Mouse (Mus musculus): Measurements from ENCODE around the gene 9930022D16Rik. TPM values are rescaled to one million over a fixed set of nuclear protein-coding genes. Genes with fewer than 3 reads are reported as not detected.

Gene 9930022D16Rik
- polyA plus RNA-seq, 1 experiment from 2014 or later, result not detected

DNA sequence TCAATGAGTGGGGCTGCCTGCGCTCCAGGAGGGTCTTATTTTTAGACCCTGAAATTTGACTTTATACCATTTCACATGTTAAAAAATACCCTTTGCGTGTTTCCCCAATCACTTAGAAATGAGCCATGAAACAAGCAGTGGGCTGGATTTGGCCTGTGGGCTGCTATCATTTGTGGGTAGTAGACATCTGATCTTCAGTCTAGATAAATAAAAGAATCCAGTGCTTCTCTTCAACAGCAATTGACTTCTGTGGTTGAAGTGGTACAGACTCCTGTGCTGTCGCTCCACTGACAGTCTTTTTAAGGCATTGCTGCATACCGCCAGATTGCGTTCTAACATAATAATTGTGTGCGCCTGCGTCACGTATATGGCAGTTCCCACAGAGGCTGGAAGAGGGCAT is 28.4 kb upstream of the 9930022D16Rik start:
- H3K27me3 ChIP-seq (replicated peaks), result no peaks in the 10 kb centered on the region
- H3K4me2 ChIP-seq, result no peak overlapping the region
- H3K9ac ChIP-seq, result no peak overlapping the region
- ATAC-seq (ENCODE audit: insufficient number of reproducible peaks, low FRiP score), result no peak
- H3K36me3 ChIP-seq, result no peaks in the 10 kb centered on the region; the same call in 1 of the 2 replicates
- no peaks in the 10 kb centered on the region for H3K9me3 ChIP-seq (replicated peaks)
- H3K4me3 ChIP-seq, result no peak overlapping the region
- H3K4me1 ChIP-seq (replicated peaks), result peaks cover 38% of the 10 kb centered on the region
- WGBS, result 86% methylated on average over 8 of the region's 8 CpGs
- no peak overlapping the region for H3K27ac ChIP-seq (ENCODE audit: poor library complexity, severe bottlenecking)

DNA sequence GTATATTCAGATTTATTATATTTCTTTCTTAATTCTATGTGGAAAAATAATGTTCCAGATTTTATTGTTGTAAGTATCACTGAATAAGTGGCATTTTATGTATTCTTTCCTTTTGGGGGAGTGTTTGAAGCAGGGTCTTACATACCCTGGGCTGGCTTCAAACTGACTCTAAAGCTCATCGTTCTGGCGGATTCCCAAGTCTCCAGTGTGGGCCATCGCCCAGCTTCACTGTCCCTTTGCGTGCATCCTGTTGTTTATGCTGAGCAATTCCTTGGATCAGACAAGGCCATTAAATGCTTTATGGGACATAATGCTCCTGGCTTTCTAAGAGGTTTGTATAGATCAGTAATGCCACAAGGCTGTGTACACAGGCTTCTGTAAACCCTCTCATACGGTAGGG is 24.7 kb upstream of the 9930022D16Rik start:
- Histone ChIP-seq H3K27ac (ENCODE audit: poor library complexity, severe bottlenecking) (no peak overlapping the region), H3K27me3 (replicated peaks) (no peaks in the 10 kb centered on the region), H3K36me3 (peaks cover 14% of the 10 kb centered on the region; the same call in 1 of the 2 replicates), H3K4me1 (replicated peaks) (peaks cover 47% of the 10 kb centered on the region), H3K9me3 (replicated peaks) (no peaks in the 10 kb centered on the region), H3K9ac (no peak overlapping the region), H3K4me3 (no peak overlapping the region), H3K4me2 (no peak overlapping the region)
- ATAC-seq (ENCODE audit: insufficient number of reproducible peaks, low FRiP score), result no peak
- WGBS, result 90% methylated on average over 5 of the region's 5 CpGs

DNA sequence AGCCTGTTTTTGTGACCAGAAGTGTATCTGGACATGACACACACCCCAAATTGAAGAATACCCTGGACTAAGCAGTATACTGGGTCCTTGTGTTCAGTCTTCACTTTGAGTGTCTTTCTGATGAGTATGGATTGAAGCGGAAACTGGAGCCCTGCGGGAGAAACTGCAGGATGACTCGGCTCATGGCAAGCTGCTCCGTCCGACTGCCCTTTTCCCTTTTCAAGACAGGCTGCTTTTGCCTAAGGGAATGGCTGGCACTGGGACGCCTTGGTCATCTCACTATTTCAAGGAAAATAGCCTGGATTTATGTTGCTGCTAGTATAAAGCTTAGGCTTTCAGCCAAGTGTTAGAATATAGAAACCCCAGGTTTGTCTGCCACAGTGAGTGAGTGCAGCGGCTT is 22.5 kb upstream of the 9930022D16Rik start:
- H3K27ac ChIP-seq (ENCODE audit: poor library complexity, severe bottlenecking), result no peak overlapping the region
- no peak overlapping the region for H3K4me2 ChIP-seq
- H3K4me3 ChIP-seq, result no peak overlapping the region
- no peaks in the 10 kb centered on the region for H3K27me3 ChIP-seq (replicated peaks)
- H3K4me1 ChIP-seq (replicated peaks), result peaks cover 43% of the 10 kb centered on the region
- ATAC-seq (ENCODE audit: insufficient number of reproducible peaks, low FRiP score), result no peak
- H3K9me3 ChIP-seq (replicated peaks), result no peaks in the 10 kb centered on the region
- WGBS, result 86% methylated on average over 7 of the region's 7 CpGs
- H3K36me3 ChIP-seq, result peaks cover 28% of the 10 kb centered on the region
- no peak overlapping the region for H3K9ac ChIP-seq

DNA sequence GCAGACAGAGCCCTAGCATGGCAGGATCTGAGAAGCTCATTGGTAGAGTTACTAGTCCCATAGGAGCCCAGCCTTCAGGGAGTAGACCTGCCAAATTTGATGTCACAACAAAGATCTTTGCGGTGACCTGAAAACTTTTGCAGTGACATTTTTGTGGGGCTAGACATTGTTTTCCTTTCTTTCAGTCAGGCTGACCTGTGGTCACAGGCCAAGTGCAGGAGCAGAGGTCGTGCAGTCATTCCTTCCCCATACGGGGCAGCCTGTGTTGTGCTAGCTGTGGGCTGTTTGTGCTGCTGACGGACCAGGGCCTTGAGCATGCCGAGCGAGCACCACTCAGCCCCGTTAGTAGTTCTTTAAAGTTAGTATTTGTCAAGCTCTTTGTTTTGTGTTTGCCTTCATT is 22.0 kb upstream of the 9930022D16Rik start:
- Histone ChIP-seq H3K27me3 (replicated peaks) (no peaks in the 10 kb centered on the region), H3K9me3 (replicated peaks) (no peaks in the 10 kb centered on the region), H3K36me3 (peaks cover 33% of the 10 kb centered on the region), H3K4me2 (no peak overlapping the region), H3K4me1 (replicated peaks) (peaks cover 41% of the 10 kb centered on the region), H3K4me3 (no peak overlapping the region), H3K9ac (no peak overlapping the region), H3K27ac (ENCODE audit: poor library complexity, severe bottlenecking) (no peak overlapping the region)
- no peak for ATAC-seq (ENCODE audit: insufficient number of reproducible peaks, low FRiP score)
- 78% methylated on average over 7 of the region's 7 CpGs for WGBS

DNA sequence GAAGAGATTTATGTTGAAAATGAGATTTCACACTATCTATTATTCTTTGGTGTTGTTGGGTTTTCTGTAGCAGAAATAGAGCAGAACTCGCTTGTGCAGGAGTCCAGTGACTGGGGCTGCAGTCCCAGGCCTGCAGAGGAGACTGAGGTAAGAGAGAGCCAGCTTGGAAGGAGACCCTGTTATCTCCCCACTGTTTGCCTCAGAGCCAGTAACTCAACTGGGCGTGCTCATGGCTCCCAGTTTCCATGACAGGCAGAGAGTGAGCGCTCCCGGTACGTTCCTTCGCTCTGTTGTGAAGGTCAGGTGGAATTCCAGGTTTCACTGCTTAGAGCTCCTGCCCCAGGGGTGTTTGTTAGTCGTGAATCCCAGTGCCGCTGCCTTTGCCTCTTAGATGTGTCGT is 21.1 kb upstream of the 9930022D16Rik start:
- peaks cover 33% of the 10 kb centered on the region for H3K4me1 ChIP-seq (replicated peaks)
- H3K9me3 ChIP-seq (replicated peaks), result no peaks in the 10 kb centered on the region
- H3K4me2 ChIP-seq, result no peak overlapping the region
- no peak overlapping the region for H3K9ac ChIP-seq
- no peak overlapping the region for H3K27ac ChIP-seq (ENCODE audit: poor library complexity, severe bottlenecking)
- H3K27me3 ChIP-seq (replicated peaks), result no peaks in the 10 kb centered on the region
- no peak overlapping the region for H3K4me3 ChIP-seq
- peaks cover 42% of the 10 kb centered on the region for H3K36me3 ChIP-seq
- no peak for ATAC-seq (ENCODE audit: insufficient number of reproducible peaks, low FRiP score)
- 77% methylated on average over 9 of the region's 9 CpGs for WGBS

DNA sequence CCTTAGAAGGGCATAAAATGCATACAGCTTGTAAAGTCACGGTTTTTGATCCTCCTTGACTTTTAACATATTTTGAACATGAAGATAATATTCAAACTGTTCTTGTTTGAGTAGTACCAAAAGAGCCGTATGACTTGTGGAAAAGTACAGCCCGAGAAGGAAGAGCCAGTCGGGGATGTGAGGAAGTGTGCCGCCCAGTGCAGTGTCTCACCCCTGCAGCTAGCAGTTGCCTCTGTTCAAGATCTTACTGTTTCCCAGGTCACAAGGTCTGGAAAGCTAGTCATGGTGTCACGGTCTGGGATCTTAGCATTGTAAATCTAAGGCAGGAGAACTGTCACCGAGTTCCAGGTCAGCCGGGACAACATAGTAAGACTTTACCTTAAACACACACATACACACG is 19.0 kb upstream of the 9930022D16Rik start:
- no peak overlapping the region for H3K4me2 ChIP-seq
- 78% methylated on average over 9 of the region's 9 CpGs for WGBS
- H3K27me3 ChIP-seq (replicated peaks), result no peaks in the 10 kb centered on the region
- H3K36me3 ChIP-seq, result peaks cover 57% of the 10 kb centered on the region
- no peak for ATAC-seq (ENCODE audit: insufficient number of reproducible peaks, low FRiP score)
- H3K4me3 ChIP-seq, result no peak overlapping the region
- H3K27ac ChIP-seq (ENCODE audit: poor library complexity, severe bottlenecking), result no peak overlapping the region
- H3K4me1 ChIP-seq (replicated peaks), result peaks cover 22% of the 10 kb centered on the region
- no peaks in the 10 kb centered on the region for H3K9me3 ChIP-seq (replicated peaks)
- H3K9ac ChIP-seq, result no peak overlapping the region

DNA sequence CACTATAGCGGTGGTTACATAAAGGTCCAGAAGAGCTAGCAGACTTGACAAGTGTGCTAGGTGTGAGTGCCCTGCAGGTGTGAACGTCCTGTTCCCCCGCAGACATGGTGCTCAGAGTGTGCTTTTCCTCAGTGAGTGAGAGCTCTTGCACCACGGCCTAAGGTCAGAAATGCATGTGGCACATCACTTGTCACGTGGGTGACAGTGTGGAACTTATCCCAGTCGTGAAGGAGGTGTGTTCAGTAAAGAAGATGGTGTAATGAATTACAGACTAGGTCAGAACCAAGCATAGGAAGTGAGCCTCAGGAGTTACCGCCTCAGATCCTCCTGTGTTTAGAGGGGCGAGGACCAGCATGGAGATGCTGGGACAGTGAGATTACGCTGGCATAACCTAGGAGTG is 18.4 kb upstream of the 9930022D16Rik start:
- peaks cover 57% of the 10 kb centered on the region for H3K36me3 ChIP-seq
- 90% methylated on average over 9 of the region's 9 CpGs for WGBS
- no peak overlapping the region for H3K4me3 ChIP-seq
- no peaks in the 10 kb centered on the region for H3K27me3 ChIP-seq (replicated peaks)
- ATAC-seq (ENCODE audit: insufficient number of reproducible peaks, low FRiP score), result no peak
- no peak overlapping the region for H3K9ac ChIP-seq
- H3K9me3 ChIP-seq (replicated peaks), result no peaks in the 10 kb centered on the region
- H3K27ac ChIP-seq (ENCODE audit: poor library complexity, severe bottlenecking), result no peak overlapping the region
- H3K4me2 ChIP-seq, result no peak overlapping the region
- peaks cover 22% of the 10 kb centered on the region for H3K4me1 ChIP-seq (replicated peaks)

DNA sequence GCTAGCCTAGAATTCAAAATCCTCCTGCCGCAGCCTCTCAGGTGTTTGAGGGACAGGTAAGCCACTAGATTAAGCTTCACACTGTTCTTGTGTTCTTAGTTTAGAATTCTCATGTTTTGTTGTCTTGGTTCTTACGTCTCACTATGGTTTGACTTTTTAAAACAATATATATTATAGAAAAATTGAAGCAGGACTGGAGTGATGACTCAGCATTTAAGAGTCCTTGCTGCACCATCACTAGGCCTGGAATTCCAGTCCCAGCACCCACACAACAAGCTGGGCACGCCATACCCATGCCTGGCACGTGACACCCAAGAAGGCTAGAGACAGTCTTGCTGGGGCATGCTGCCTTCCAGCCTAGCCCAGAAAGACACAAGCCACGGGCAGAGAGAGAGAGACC is 7.3 kb upstream of the 9930022D16Rik start:
- ATAC-seq (ENCODE audit: insufficient number of reproducible peaks, low FRiP score), result no peak
- no peaks in the 10 kb centered on the region for H3K4me1 ChIP-seq (replicated peaks)
- H3K36me3 ChIP-seq, result peaks cover 2% of the 10 kb centered on the region; the same call in 1 of the 2 replicates
- no peaks in the 10 kb centered on the region for H3K9me3 ChIP-seq (replicated peaks)
- H3K4me2 ChIP-seq, result no peak overlapping the region
- no peak overlapping the region for H3K27ac ChIP-seq (ENCODE audit: poor library complexity, severe bottlenecking)
- H3K9ac ChIP-seq, result no peak overlapping the region
- 84% methylated on average over 5 of the region's 5 CpGs for WGBS
- H3K27me3 ChIP-seq (replicated peaks), result no peaks in the 10 kb centered on the region
- no peak overlapping the region for H3K4me3 ChIP-seq

DNA sequence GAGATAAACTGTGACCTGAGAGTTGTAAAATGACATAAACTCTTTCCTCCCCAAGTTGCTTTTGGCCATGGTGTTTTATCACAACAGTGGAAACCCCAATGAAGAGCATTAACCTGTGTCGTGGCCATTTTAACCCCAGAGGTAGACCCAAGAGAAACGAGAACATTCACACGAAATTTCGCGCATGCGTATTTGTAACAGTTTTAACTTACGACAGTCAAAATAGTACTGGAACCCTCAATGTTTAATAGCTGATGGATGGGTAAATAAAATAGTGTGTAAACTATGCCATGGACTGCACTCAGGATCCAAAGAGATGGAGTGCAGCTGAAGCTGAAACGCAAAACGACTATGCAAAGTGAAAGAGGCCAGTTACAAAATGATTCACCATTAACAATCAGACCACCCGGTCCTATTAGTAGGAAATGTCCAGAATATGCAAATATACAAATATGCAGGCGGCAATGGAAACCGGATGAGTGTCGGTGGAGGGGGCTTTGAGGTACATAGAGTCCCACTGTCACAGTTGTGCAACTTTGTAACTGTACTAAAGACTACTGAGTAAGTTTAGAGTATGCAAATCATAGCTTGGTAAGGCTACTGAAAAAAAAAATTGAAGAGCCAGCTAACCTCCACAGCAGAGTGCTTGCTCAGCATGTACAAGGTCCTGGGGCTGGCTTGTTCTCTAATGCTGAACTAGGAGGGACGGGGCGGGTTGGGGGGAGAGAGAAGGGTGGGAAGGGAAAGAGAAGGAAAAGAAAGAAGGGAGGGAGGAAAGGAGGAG is 3.3 kb upstream of the 9930022D16Rik start:
- Histone ChIP-seq H3K9me3 (replicated peaks) (no peaks in the 10 kb centered on the region), H3K36me3 (no peaks in the 10 kb centered on the region), H3K27me3 (replicated peaks) (no peaks in the 10 kb centered on the region), H3K4me3 (no peak overlapping the region), H3K4me1 (replicated peaks) (no peaks in the 10 kb centered on the region), H3K4me2 (no peak overlapping the region), H3K9ac (no peak overlapping the region), H3K27ac (ENCODE audit: poor library complexity, severe bottlenecking) (no peak overlapping the region)
- WGBS, result 85% methylated on average over 15 of the region's 15 CpGs
- ATAC-seq (ENCODE audit: insufficient number of reproducible peaks, low FRiP score), result no peak

DNA sequence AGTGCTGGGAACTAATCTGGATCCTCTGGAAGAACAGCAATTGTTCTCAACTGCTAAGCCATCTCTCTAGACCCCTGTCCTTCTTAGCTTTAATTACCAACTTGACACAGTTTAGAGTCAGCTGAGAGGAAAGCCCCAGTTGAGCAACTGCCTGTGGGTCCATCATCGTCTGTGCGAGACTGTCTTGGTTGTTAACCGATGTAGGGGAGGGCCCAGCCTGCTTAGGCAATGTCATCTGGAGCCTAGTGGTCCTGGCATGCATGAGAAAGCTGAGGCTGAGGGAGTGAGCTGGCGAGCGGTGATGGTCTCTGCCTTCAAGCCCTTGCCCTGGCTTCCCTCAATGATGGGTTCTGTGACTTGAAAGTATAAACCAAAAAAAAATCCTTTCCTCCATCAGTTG is 1.1 kb downstream of the 9930022D16Rik start:
- 87% methylated on average over 5 of the region's 5 CpGs for WGBS
- H3K27me3 ChIP-seq (replicated peaks), result no peaks in the 10 kb centered on the region
- H3K9me3 ChIP-seq (replicated peaks), result no peaks in the 10 kb centered on the region
- H3K4me2 ChIP-seq, result no peak overlapping the region
- no peak overlapping the region for H3K27ac ChIP-seq (ENCODE audit: poor library complexity, severe bottlenecking)
- H3K9ac ChIP-seq, result no peak overlapping the region
- no peak for ATAC-seq (ENCODE audit: insufficient number of reproducible peaks, low FRiP score)
- peaks cover 9% of the 10 kb centered on the region for H3K4me1 ChIP-seq (replicated peaks)
- no peaks in the 10 kb centered on the region for H3K36me3 ChIP-seq
- H3K4me3 ChIP-seq, result no peak overlapping the region

DNA sequence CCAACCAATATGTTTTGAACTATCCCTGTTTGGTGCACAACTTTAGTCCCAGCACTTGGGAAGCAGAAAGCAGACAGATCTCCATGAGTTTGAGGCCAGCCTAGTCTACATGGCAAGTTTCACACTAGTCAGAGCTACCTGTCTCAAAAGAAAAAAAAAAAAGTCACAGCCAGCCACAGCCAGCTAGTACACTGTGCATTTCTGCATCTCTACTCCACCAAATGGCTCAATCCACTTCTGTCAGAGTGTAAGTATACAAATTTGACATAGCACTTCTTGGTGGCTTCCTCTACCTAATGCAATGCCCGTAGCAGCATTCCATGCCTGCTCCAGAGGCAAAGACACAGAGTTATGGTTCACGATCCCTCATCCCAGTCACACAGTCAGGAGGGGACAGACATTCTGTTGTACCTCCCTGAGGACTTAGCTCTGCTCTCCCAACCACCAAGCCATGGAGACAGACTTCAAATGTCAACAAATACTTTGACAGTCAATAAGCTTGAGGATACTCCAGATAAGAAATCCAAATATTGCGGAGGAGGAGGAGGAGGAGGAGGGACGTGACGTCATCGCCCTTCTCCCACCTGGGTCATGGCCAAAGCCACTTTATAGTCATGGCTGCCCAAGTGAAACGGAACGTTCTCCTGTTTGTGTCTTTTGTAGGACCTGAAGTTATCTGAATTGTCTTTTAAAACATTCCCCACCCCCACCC is 3.1 kb downstream of the 9930022D16Rik start:
- no peak for ATAC-seq (ENCODE audit: insufficient number of reproducible peaks, low FRiP score)
- no peak overlapping the region for H3K4me2 ChIP-seq

More for the DNA sequence above, 3.1 kb downstream of the 9930022D16Rik start:
- no peak overlapping the region for H3K4me3 ChIP-seq
- H3K36me3 ChIP-seq, result no peaks in the 10 kb centered on the region
- H3K27me3 ChIP-seq (replicated peaks), result no peaks in the 10 kb centered on the region
- WGBS, result 70% methylated on average over 8 of the region's 8 CpGs
- H3K9ac ChIP-seq, result no peak overlapping the region
- 0 out of 2 replicates have a peak, but pooled peaks cover under 1% of the 10 kb centered on the region for H3K9me3 ChIP-seq (replicated peaks)
- peaks cover 10% of the 10 kb centered on the region for H3K4me1 ChIP-seq (replicated peaks)
- no peak overlapping the region for H3K27ac ChIP-seq (ENCODE audit: poor library complexity, severe bottlenecking)

All from heart, embryonic 12.5 days (tissue).